8 mouse cellular contexts compared by ENCODE assay signal in the genomic region with DNA sequence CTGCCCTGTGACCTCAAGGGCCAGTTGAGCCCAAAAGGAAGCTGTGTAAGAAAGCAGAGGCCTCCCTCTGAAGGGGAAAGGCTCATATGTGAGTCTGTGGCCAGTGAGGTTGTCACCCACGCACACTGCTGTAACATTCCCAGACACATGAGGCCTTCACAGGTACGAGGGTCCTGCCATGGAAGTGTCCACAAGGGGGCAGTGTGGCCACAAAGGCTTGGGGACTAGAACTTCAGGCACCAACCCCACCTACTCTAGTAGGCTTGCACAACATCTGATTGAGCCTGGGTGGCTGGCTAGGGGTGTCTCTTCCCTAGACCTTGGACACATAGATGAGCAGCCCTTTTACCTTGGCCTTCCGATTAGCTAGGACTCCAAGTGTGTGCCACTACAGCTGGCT. TPM values are rescaled to one million over a fixed set of nuclear protein-coding genes. Genes with fewer than 3 reads are reported as not detected.
DNase-seq lines count a peak whose midpoint lies in the region.

No protein-coding gene starts in this region.

- WGBS in large intestine, adult 2 months, result 17% methylated on average over 3 of the region's 3 CpGs

- DNase-seq in 416B (ENCODE audit: low read depth), result peak; percentile 88
- DNase-seq in ES-CJ7 (ENCODE audit: low read depth, low spot score), result peak; percentile 93
- peak; percentile 86 for DNase-seq in c-Kit-positive CD71-positive TER-119-positive erythroid progenitor cells, embryonic 14.5 days (ENCODE audit: low spot score)
- DNase-seq in gastrocnemius, adult 18-20 months (ENCODE audit: low spot score), result peak; percentile 87
- DNase-seq in large intestine, adult 2 months (ENCODE audit: low read depth, low spot score), result peak; percentile 32
- DNase-seq in lung, adult 18-20 months, result peak; percentile 83 to 86
- peak; percentile 74 for DNase-seq in right cerebral cortex, adult 18-20 months
- DNase-seq in urinary bladder, postnatal 10 days (ENCODE audit: low spot score), result peak; percentile 39

RNA-seq across cellular contexts. Expression of a gene that starts 4.1 kb away (rescaled TPM):
- 1 to 10 TPM; 1.8 to 3.8 TPM for total RNA-seq in gastrocnemius, adult 18-20 months (2021)
- 11.5 and 13.4 TPM in 2 replicates for polyA plus RNA-seq in large intestine, adult 2 months (2012; rRNA removed)

RNA-seq across cellular contexts. Expression of a gene that starts 7.7 kb away (rescaled TPM):
- 1 to 10 TPM in 1 of 2 experiments, under 1 TPM in 1; 0.59 to 1.4 TPM for total RNA-seq in gastrocnemius, adult 18-20 months (2021)
- polyA plus RNA-seq in large intestine, adult 2 months (2012; rRNA removed), result 15.0 and 15.4 TPM in 2 replicates

RNA-seq across cellular contexts. Expression of a gene that starts 55.6 kb away (rescaled TPM):
- total RNA-seq in gastrocnemius, adult 18-20 months (2021), result 10 to 100 TPM; 71.6 to 73.0 TPM
- 145 and 149 TPM in 2 replicates for polyA plus RNA-seq in large intestine, adult 2 months (2012; rRNA removed)

Comparison
In these comparisons a context has a peak if more than half of its experiments do, and no peak if none do; other contexts are left out.
1. Peak in every context shown above with its lines: DNase-seq.
2. DNase-seq: peak in every context shown above with its lines; median percentile 93 in ES-CJ7; 88 in 416B; 87 in gastrocnemius, adult 18-20 months; 86 in c-Kit-positive CD71-positive TER-119-positive erythroid progenitor cells, embryonic 14.5 days; 84 in lung, adult 18-20 months; 74 in right cerebral cortex, adult 18-20 months; 39 in urinary bladder, postnatal 10 days; 32 in large intestine, adult 2 months.